Mouse (Mus musculus) kidney, adult 2 months (tissue): ENCODE results near the gene Sh3bp4.

Source experiments
- CTCF ChIP-seq: fragments of 200-500 bp; conservative IDR thresholded peaks from 2 replicates; pipeline ENCODE4 v1.5.1; 2011; ENCODE audit warnings: low read depth, mild to moderate bottlenecking, control low read depth, low read length, moderate library complexity, mixed read lengths; ENCODE audit not compliant: insufficient read depth, insufficient read length
- POLR2A ChIP-seq: fragments of 200-500 bp; IDR thresholded peaks from one replicate; pipeline ENCODE4 v1.6.1; 2011; ENCODE audit warnings: low read depth, low read length, control low read depth

DNA sequence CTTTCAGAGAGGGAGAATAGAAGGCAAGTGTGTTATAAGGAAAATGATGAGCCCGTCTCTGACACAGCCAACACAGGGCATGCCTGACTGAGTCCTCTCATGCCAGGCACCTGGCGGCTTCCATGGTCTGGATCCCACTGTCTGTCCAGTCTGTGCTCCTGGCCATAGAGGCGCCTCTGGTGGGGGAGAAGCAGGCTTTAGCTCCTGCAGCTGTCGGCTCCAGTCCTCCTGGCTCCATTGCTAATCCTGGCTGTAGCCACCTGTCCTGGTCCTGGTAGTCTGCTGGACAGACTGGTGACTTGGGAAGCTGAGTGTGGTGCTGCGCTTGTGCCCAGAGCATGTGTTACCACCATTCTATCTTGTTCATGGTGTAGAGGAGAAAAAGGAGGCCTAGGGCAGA, 46.8 kb downstream of the Sh3bp4 start:
- TF ChIP-seq POLR2A (no peak), CTCF (no peak)
